Mouse (Mus musculus) left cerebral cortex, postnatal 25 days (tissue): Measurements from ENCODE around the gene Gna13. TPM values are rescaled to one million over a fixed set of nuclear protein-coding genes. Genes with fewer than 3 reads are reported as not detected.

Experiments used
- DNase-seq, 2 experiments: peaks; one replicate each; pipeline ENCODE4 v3.0.0; 2022; ENCODE audit warnings: low spot score in 2 of 2, mixed read lengths in 1 of 2
- intact Hi-C: fragments of 180-260 bp; cut with DNase I; formaldehyde crosslinking; loops from one replicate; pipeline ENCODE4 v1.15.1; 2025
- total RNA-seq, 2 experiments: library from RNA; stranded (reverse); gene quantifications; 2 replicates each; pipeline ENCODE4 v1.2.3; 2021

Gene Gna13
- total RNA-seq, 2 experiments from 2014 or later: 41.9 to 47.7 TPM

DNA sequence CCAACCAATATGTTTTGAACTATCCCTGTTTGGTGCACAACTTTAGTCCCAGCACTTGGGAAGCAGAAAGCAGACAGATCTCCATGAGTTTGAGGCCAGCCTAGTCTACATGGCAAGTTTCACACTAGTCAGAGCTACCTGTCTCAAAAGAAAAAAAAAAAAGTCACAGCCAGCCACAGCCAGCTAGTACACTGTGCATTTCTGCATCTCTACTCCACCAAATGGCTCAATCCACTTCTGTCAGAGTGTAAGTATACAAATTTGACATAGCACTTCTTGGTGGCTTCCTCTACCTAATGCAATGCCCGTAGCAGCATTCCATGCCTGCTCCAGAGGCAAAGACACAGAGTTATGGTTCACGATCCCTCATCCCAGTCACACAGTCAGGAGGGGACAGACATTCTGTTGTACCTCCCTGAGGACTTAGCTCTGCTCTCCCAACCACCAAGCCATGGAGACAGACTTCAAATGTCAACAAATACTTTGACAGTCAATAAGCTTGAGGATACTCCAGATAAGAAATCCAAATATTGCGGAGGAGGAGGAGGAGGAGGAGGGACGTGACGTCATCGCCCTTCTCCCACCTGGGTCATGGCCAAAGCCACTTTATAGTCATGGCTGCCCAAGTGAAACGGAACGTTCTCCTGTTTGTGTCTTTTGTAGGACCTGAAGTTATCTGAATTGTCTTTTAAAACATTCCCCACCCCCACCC lies 54.2 kb downstream of the Gna13 start:
- DNase-seq: no peak

GRCm38 (mm10) chr11:109417472-109418040 lies 54.9 kb downstream of the Gna13 start:
- intact Hi-C loops: no loop called here
- DNase-seq: no peak

More for the DNA sequence above, 54.2 kb downstream of the Gna13 start:
- intact Hi-C loops: no loop called here

DNA sequence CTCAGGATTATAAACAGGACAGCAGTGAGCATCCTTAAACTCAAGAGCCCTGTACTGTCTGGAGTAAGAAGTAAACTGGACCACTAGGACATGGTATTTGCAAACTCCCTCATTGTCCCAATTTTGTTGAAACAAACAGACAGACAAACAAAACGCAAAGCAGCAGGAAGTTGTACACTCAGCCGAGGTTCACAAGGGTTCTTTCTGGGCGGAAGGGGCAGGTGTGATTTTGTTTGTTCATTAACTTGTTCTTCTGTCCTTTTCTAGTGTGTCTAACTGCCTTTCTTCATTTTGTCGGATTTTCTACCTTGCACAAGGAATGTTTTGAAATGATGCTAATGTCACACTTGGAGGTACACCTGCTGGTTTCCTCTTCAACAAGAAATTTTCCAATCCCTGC lies 56.8 kb downstream of the Gna13 start:
- intact Hi-C loops: no loop called here
- no peak for DNase-seq

GRCm38 (mm10) chr11:109419961-109420566 lies 57.4 kb downstream of the Gna13 start:
- intact Hi-C loops: no loop called here
- DNase-seq: no peak

- intact Hi-C loops: no loop called here
- no peak for DNase-seq
Measured at GRCm38 (mm10) chr11:109420567-109420962, 57.9 kb downstream of the Gna13 start.

- intact Hi-C loops: no loop called here
- no peak for DNase-seq
Measured at GRCm38 (mm10) chr11:109421205-109421604, 58.6 kb downstream of the Gna13 start.

- DNase-seq: no peak
- intact Hi-C loops: no loop called here
Measured at GRCm38 (mm10) chr11:109422263-109422662, 59.6 kb downstream of the Gna13 start.

GRCm38 (mm10) chr11:109423294-109423693 lies 60.7 kb downstream of the Gna13 start:
- DNase-seq: no peak
- intact Hi-C loops: no loop called here

DNA sequence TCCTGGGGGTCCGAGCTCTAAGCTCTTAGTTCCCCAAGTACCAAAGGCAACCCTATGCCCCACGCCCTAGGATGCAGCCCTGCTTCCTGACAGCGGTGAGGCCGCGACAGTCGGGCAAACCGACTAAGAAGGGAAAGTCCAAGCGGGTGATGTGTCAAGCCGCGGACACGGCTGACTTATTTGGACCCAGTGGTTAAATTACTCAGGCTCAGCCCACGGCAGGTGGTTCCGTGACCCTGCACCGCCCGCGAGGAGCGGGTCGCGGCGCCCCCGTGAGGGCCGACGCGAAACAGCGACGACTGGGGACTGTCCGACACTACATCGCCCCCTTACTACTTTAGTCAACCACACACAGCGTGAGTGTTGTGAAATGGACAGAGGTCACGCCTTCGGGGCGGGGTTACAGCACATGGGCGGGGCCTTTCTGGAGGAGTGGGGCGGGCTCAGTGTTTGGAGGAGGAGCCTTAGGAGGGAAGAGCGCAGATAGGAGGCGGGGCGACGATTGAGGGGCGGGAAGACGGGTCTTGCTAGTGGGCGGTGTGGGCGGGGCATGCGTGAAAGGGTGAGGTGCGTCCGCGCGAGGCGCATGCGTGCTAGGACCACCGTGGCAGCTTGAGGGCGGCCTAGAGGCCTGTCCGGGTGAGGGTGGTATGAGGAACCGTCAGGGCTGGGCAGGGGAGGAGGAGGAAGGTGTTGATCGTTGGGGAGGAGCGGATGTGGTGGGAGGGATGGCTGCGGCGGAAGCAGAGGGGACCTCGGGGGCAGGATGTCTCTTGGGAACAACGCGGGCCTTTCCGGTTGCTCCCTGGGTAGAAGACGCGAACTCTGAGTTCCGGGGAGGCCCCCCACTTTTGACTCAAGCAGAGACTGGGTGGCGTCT lies 63.0 kb downstream of the Gna13 start, which contains the start of gene Amz2:
TSS of gene Amz2 (plus strand) at position 555 of the 880 bp plus-strand sequence.
- DNase-seq: peak; percentile 96 to 98
- intact Hi-C loops: loop anchor here (2.0 to 5.0 kb wide), 3 partner anchors 63 to 108 kb away; partner anchors contain the start of gene Gna13

GRCm38 (mm10) chr11:109426272-109426586 lies 63.6 kb downstream of the Gna13 start:
- intact Hi-C loops: loop anchor here (5.0 kb wide), 2 partner anchors 64 to 109 kb away; partner anchors contain the start of gene Gna13
- DNase-seq: no peak

DNA sequence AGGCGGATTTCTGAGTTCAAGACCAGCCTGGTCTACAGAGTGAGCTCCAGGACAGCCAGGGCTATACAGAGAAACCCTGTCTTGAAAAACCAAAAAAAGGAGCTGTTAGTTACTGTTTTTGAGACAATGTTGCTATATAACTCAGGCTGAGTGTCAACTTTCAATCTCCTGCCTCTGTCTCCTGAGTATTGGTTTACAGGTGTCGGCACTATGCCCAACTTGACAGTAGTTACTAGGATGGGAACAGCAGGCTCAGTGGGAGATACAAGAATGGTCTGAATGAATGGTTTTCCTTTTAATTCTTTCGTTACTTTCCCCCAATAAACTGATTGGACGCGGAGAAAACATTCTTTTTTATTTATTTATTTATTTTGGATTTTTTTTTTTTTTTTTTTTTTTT lies 64.7 kb downstream of the Gna13 start:
- DNase-seq: no peak
- intact Hi-C loops: loop anchor here (5.0 kb wide), 2 partner anchors 65 to 110 kb away; partner anchors contain the start of gene Gna13

DNA sequence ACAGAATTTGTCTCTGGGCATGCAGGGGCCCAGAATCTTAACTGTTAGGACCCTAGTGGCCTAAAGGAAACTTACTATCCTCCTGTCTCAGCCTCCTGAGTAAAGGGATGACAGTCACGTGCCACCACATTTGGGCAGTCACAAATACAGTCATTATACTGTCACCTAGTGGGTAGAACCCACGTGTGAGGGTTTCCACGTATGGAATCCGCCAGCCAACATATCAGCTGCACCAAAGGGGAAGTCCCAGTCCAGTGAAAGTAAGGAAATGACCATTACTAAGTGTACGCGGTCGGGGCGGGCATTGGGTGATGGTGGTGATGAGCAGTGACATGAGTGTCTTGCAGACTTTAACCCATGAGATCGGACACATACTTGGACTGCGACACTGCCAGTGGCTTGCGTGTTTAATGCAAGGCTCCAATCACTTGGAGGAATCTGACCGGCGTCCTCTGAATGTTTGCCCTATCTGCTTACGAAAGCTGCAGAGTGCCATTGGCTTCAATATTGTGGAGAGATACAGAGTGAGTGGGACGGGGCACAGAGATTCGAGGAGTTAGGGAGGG lies 71.7 kb downstream of the Gna13 start:
- intact Hi-C loops: no loop called here
- DNase-seq: no peak

DNA sequence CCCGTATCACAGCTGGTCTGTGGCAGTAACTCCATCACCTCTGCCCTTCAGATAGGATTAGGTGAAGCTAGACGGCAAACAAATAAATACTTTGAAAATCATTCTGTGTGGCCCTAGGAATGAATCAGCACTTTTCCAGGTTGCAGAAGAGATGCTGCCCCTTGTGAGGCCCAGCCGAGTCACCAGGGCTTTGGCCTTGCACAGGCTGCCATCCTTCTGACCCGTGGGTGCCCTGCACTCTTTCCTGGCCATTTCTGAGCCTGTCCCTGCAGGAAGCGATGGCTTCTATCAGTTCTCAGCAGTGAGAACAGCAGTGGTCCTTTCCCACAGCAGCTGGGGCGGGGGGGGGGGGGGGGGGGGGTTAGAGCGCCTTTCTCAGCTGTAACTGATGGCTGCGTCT lies 74.3 kb downstream of the Gna13 start:
- DNase-seq: no peak
- intact Hi-C loops: no loop called here

DNA sequence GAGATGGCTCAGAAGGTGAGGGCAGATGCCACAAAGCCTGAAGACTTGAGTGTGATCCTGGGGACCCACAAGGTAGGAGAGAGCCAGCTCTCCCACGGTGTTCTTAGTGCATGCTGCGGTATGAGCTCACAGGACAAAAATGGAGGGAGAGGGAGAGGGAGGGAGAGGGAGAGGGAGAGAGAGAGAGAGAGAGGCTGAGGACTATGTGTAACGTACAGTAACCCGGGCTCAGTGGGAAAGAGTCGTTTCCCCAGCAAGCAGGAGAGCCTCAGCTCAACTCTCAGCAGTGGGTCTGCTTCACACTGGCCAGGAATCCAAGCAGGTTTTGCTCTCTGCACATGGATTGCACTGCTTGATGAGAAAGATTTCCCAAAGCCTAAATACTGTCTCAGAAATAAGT lies 76.6 kb downstream of the Gna13 start:
- DNase-seq: no peak
- intact Hi-C loops: no loop called here

- peak; percentile 56 to 81 for DNase-seq
- intact Hi-C loops: loop anchor here (2.0 kb wide), 1 partner anchor 195 kb away; no protein-coding TSS in a partner anchor
Measured at GRCm38 (mm10) chr11:109439829-109440340, 77.3 kb downstream of the Gna13 start.

- intact Hi-C loops: loop anchor here (2.0 kb wide), 1 partner anchor 196 kb away; no protein-coding TSS in a partner anchor
- DNase-seq: no peak
Measured at GRCm38 (mm10) chr11:109440641-109441040, 78.0 kb downstream of the Gna13 start.

DNA sequence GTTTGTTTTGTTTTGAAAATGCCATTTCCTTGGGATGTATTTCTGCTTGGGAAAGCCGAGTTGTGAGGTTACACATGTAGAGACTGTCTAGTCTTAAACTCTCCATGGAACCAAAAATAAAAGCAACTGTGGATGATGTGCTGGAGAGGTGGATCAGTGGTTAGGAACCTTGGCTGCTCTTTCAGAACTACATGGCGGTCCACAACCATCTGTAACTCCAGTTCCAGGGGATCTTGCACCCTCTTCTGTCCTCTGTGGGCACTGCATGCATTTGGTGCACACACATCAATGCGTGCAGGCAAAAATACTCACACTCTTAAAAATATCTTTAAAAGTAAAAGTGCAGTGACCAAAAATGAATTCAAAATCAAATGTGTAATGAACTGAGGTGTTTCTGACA lies 78.5 kb downstream of the Gna13 start:
- intact Hi-C loops: loop anchor here (2.0 kb wide), 1 partner anchor 196 kb away; no protein-coding TSS in a partner anchor
- DNase-seq: no peak

DNA sequence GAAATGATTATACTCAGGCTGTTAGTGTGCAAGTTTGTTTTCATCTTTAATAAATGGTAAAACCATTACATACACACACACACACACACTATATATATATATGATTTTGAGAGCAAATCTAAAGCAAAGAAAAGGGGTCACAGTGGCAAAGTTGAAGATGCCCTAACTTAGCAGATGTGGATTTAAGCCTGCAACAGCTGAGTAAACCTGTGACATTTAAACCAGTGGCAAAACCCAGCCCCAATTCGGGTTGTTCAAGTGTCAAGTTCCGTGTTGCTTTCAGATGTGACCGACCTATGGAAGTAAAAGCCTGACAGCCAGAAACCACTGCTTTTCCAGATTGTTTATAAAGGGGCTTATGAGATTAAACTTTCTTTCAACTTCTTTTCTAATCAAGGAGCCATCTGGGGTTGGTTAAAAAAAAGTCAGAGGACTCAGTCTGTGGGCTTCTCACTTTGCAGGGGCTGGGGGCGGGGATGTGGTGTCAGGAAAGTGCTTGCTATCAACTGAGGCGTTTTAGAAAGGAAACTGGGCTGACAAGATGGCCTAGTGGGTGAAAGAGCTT lies 79.6 kb downstream of the Gna13 start:
- intact Hi-C loops: no loop called here

More for the DNA sequence above, 79.6 kb downstream of the Gna13 start:
- DNase-seq: no peak
